Mouse (Mus musculus): ENCODE measurements around the gene Ccl12. TPM values are rescaled to one million over a fixed set of nuclear protein-coding genes. Genes with fewer than 3 reads are reported as not detected.

The Ccl12 gene
- polyA plus RNA-seq, 1 experiment from 2014 or later: 7.1 TPM

- no peaks in the 10 kb centered on the region for H3K9me3 ChIP-seq (ENCODE audit: control insufficient read depth, low read length)
- ATAC-seq (ENCODE audit: low read depth) (no peak), DNase-seq (ENCODE audit: low spot score) (no peak)
- H3K4me1 ChIP-seq (ENCODE audit: control insufficient read depth, insufficient read depth, low read length): 0 out of 2 replicates have a peak, but pooled peaks cover 2% of the 10 kb centered on the region
- no peak overlapping the region for H3K9ac ChIP-seq (ENCODE audit: low read depth, low read length)
- no peaks in the 10 kb centered on the region; the same call in 1 of the 2 replicates for H3K27me3 ChIP-seq (replicated peaks; ENCODE audit: control insufficient read depth, insufficient read depth, low read length)
- H3K4me2 ChIP-seq (ENCODE audit: low read depth, low read length): no peak overlapping the region
- H3K4me3 ChIP-seq (ENCODE audit: low read depth, low read length): no peak overlapping the region
- H3K27ac ChIP-seq (replicated peaks; ENCODE audit: low read depth, low read length): no peak overlapping the region
- WGBS: 82% methylated on average over 3 of the region's 3 CpGs
- no peaks in the 10 kb centered on the region for H3K36me3 ChIP-seq (ENCODE audit: control insufficient read depth, insufficient read depth, low read length)
Measured at GRCm38 (mm10) chr11:82073686-82074085, 28.0 kb upstream of the Ccl12 start.

DNA sequence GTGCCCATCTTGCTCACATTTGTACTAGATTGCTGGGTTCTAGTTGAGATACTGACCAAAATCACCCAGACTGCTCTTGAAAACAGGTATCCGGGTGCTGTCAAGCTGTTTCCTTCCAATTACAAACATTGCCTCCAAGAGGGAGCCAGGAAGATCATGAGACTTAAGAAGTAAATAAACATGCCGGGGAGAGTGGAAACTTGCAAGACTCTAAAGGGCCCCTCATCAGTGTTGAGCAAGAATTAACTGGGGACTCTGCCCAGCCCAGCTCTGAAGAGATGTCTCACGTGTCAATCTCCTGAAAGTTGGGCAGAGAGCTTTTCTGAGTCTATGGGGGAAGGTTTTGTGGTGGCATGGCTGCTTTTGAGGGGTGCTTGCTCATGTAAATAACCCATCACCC, 24.6 kb upstream of the Ccl12 start:
- H3K27me3 ChIP-seq (replicated peaks; ENCODE audit: control insufficient read depth, insufficient read depth, low read length): no peaks in the 10 kb centered on the region; the same call in 1 of the 2 replicates

DNA sequence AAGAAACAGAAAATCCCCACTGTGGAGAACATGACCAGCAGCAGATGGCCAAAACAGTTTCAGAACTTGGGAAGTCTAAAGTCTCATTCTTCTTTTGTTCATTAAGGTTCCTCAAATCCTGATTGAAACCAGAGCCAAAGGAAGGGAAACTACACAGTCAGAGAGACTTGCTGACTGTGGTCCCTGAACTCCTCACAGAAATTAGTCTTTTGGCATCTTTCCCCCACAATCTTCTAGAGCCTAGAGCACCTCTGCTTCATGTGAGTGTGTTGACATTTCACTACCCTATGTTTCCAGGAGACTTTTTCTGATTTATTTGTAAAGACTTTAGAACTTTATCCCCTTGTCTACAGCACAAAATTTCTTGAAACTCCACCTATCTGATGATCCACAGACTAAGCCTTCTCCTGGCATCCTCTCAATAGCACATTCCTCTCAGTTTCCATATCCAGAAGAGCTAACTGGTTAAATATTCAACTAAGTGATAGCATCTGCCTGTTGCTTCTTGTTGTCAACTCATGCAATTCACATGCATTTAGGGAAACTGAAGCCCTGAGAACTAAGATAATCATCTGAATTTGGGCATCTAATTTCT, 23.4 kb upstream of the Ccl12 start:
- no peak overlapping the region for H3K27ac ChIP-seq (replicated peaks; ENCODE audit: low read depth, low read length)
- 0 out of 2 replicates have a peak, but pooled peaks cover 2% of the 10 kb centered on the region for H3K4me1 ChIP-seq (ENCODE audit: control insufficient read depth, insufficient read depth, low read length)
- no peaks in the 10 kb centered on the region for H3K36me3 ChIP-seq (ENCODE audit: control insufficient read depth, insufficient read depth, low read length)
- H3K4me3 ChIP-seq (ENCODE audit: low read depth, low read length): no peak overlapping the region
- H3K9me3 ChIP-seq (ENCODE audit: control insufficient read depth, low read length): no peaks in the 10 kb centered on the region
- no peak overlapping the region for H3K9ac ChIP-seq (ENCODE audit: low read depth, low read length)
- H3K4me2 ChIP-seq (ENCODE audit: low read depth, low read length): no peak overlapping the region
- peak; percentile 89 for DNase-seq (ENCODE audit: low spot score)
- H3K27me3 ChIP-seq (replicated peaks; ENCODE audit: control insufficient read depth, insufficient read depth, low read length): no peaks in the 10 kb centered on the region
- ATAC-seq (ENCODE audit: low read depth): peak; percentile 70; the same call in 1 of the 2 replicates

More for the DNA sequence above, 24.6 kb upstream of the Ccl12 start:
- Histone ChIP-seq H3K4me3 (ENCODE audit: low read depth, low read length) (no peak overlapping the region), H3K4me1 (ENCODE audit: control insufficient read depth, insufficient read depth, low read length) (0 out of 2 replicates have a peak, but pooled peaks cover 2% of the 10 kb centered on the region), H3K9ac (ENCODE audit: low read depth, low read length) (no peak overlapping the region), H3K27ac (replicated peaks; ENCODE audit: low read depth, low read length) (no peak overlapping the region), H3K4me2 (ENCODE audit: low read depth, low read length) (no peak overlapping the region), H3K9me3 (ENCODE audit: control insufficient read depth, low read length) (no peaks in the 10 kb centered on the region), H3K36me3 (ENCODE audit: control insufficient read depth, insufficient read depth, low read length) (no peaks in the 10 kb centered on the region)
- DNase-seq (ENCODE audit: low spot score): no peak
- WGBS: 72% methylated on average over 3 of the region's 3 CpGs
- no peak for ATAC-seq (ENCODE audit: low read depth)

DNA sequence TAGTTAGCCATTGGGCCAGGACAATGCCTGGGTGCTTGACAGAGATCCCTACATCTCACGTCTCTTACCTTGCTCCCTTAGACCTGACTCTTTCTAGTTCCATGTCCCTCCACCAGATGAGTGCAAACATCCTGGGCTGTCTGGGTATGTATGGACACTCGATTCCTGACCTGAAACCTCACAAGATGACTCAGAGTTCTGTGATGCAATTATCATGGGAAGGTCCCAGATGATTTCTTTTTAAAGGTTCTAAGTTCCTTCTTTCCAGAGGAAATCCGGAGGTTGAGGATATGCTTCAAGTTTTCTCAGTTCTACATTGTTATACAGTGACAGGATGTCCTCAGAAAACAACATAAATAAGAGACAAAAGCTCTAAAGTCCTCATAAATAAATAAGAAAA, 20.8 kb upstream of the Ccl12 start:
- no peak overlapping the region for H3K9ac ChIP-seq (ENCODE audit: low read depth, low read length)
- no peaks in the 10 kb centered on the region for H3K27me3 ChIP-seq (replicated peaks; ENCODE audit: control insufficient read depth, insufficient read depth, low read length)
- ATAC-seq (ENCODE audit: low read depth) (no peak), DNase-seq (ENCODE audit: low spot score) (no peak)
- H3K9me3 ChIP-seq (ENCODE audit: control insufficient read depth, low read length): no peaks in the 10 kb centered on the region
- no peak overlapping the region for H3K4me3 ChIP-seq (ENCODE audit: low read depth, low read length)
- H3K36me3 ChIP-seq (ENCODE audit: control insufficient read depth, insufficient read depth, low read length): no peaks in the 10 kb centered on the region
- 72% methylated on average over 3 of the region's 3 CpGs for WGBS
- H3K4me2 ChIP-seq (ENCODE audit: low read depth, low read length): no peak overlapping the region
- 0 out of 2 replicates have a peak, but pooled peaks cover 2% of the 10 kb centered on the region for H3K4me1 ChIP-seq (ENCODE audit: control insufficient read depth, insufficient read depth, low read length)
- no peak overlapping the region for H3K27ac ChIP-seq (replicated peaks; ENCODE audit: low read depth, low read length)

DNA sequence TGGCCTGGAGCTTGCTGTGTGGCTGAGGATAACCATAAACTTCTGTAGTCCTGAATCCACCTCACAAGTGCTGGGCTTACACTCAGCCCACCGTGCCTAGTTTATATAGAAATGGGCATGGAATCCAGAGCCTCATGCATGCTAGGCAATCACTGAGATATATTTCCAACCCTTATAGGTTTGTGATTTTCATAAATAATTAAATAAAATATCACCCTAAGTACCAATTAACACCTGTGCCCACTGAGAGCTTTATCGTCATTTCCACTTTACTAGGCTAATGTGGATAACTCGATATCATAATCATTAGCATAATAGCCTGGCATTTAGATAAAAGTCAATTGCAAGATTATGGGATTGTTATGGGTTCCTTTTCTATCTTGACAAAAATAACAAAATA, 17.3 kb upstream of the Ccl12 start:
- no peaks in the 10 kb centered on the region for H3K4me1 ChIP-seq (ENCODE audit: control insufficient read depth, insufficient read depth, low read length)
- DNase-seq (ENCODE audit: low spot score) (no peak), ATAC-seq (ENCODE audit: low read depth) (no peak)
- H3K9ac ChIP-seq (ENCODE audit: low read depth, low read length): no peak overlapping the region
- no peaks in the 10 kb centered on the region for H3K36me3 ChIP-seq (ENCODE audit: control insufficient read depth, insufficient read depth, low read length)
- H3K27me3 ChIP-seq (replicated peaks; ENCODE audit: control insufficient read depth, insufficient read depth, low read length): no peaks in the 10 kb centered on the region
- no peak overlapping the region for H3K27ac ChIP-seq (replicated peaks; ENCODE audit: low read depth, low read length)
- no peaks in the 10 kb centered on the region for H3K9me3 ChIP-seq (ENCODE audit: control insufficient read depth, low read length)
- WGBS: 87% methylated on average over 3 of the region's 3 CpGs
- no peak overlapping the region for H3K4me2 ChIP-seq (ENCODE audit: low read depth, low read length)
- no peak overlapping the region for H3K4me3 ChIP-seq (ENCODE audit: low read depth, low read length)

- ATAC-seq (ENCODE audit: low read depth): no peak
- Histone ChIP-seq H3K4me3 (ENCODE audit: low read depth, low read length) (no peak overlapping the region), H3K4me2 (ENCODE audit: low read depth, low read length) (no peak overlapping the region), H3K27ac (replicated peaks; ENCODE audit: low read depth, low read length) (no peak overlapping the region), H3K4me1 (ENCODE audit: control insufficient read depth, insufficient read depth, low read length) (no peaks in the 10 kb centered on the region), H3K9ac (ENCODE audit: low read depth, low read length) (no peak overlapping the region), H3K9me3 (ENCODE audit: control insufficient read depth, low read length) (no peaks in the 10 kb centered on the region), H3K27me3 (replicated peaks; ENCODE audit: control insufficient read depth, insufficient read depth, low read length) (no peaks in the 10 kb centered on the region), H3K36me3 (ENCODE audit: control insufficient read depth, insufficient read depth, low read length) (no peaks in the 10 kb centered on the region)
- 78% methylated on average over 10 of the region's 10 CpGs for WGBS
- DNase-seq (ENCODE audit: low spot score): no peak
Measured at GRCm38 (mm10) chr11:82099511-82100323, 1.9 kb upstream of the Ccl12 start.

DNA sequence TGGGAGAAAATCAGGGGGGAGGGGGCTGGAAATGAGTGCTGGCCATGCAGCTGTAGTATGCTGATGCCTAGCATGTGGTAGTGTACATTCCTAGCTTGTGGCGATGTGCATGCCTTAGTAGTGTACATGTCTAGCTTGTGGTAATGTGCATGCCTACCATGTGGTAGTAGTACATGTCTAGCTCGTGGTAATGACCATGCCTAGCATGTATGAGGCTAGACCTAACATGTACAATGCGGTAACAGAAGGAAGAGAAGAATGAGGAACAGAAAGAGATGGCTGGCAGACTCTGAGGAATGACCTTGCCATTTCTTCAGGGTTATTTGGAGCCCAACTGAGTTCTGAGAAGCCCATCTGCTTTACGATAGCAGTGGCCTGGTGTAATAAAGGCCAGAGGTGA, 558 bp upstream of the Ccl12 start:
- Histone ChIP-seq H3K27me3 (replicated peaks; ENCODE audit: control insufficient read depth, insufficient read depth, low read length) (no peaks in the 10 kb centered on the region), H3K9ac (ENCODE audit: low read depth, low read length) (no peak overlapping the region), H3K27ac (replicated peaks; ENCODE audit: low read depth, low read length) (no peak overlapping the region), H3K4me1 (ENCODE audit: control insufficient read depth, insufficient read depth, low read length) (no peaks in the 10 kb centered on the region), H3K4me2 (ENCODE audit: low read depth, low read length) (no peak overlapping the region), H3K36me3 (ENCODE audit: control insufficient read depth, insufficient read depth, low read length) (no peaks in the 10 kb centered on the region), H3K4me3 (ENCODE audit: low read depth, low read length) (no peak overlapping the region), H3K9me3 (ENCODE audit: control insufficient read depth, low read length) (no peaks in the 10 kb centered on the region)
- no peak for DNase-seq (ENCODE audit: low spot score)
- no peak for ATAC-seq (ENCODE audit: low read depth)
- 79% methylated on average over 4 of the region's 4 CpGs for WGBS

DNA sequence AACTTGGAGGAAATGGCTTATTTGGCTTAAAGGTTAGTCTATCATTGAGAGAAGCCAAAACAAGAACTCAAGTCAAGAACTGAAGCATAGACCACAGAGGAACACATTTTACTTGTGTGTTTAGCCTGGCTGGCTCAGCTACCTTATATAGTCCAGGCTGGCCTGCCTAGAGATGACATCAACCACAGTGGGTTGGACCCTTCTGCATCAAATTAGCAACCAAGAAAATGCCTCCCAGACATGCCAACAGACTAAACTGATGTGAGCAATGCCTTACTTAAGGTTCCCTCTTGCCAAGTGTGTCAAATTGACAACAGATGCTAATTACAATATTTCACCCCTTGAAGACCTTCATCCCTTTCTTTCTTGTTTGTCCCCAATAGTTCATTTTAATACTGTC, 8.0 kb downstream of the Ccl12 start:
- no peak overlapping the region for H3K9ac ChIP-seq (ENCODE audit: low read depth, low read length)
- ATAC-seq (ENCODE audit: low read depth) (no peak), DNase-seq (ENCODE audit: low spot score) (peak; percentile 41)

More for the DNA sequence above, 8.0 kb downstream of the Ccl12 start:
- no peaks in the 10 kb centered on the region for H3K9me3 ChIP-seq (ENCODE audit: control insufficient read depth, low read length)
- no peak overlapping the region for H3K4me2 ChIP-seq (ENCODE audit: low read depth, low read length)
- H3K36me3 ChIP-seq (ENCODE audit: control insufficient read depth, insufficient read depth, low read length): no peaks in the 10 kb centered on the region
- no peak overlapping the region for H3K4me3 ChIP-seq (ENCODE audit: low read depth, low read length)
- no peaks in the 10 kb centered on the region for H3K4me1 ChIP-seq (ENCODE audit: control insufficient read depth, insufficient read depth, low read length)
- no peaks in the 10 kb centered on the region for H3K27me3 ChIP-seq (replicated peaks; ENCODE audit: control insufficient read depth, insufficient read depth, low read length)
- H3K27ac ChIP-seq (replicated peaks; ENCODE audit: low read depth, low read length): no peak overlapping the region
